Mouse (Mus musculus) ES-E14 (cell line): ENCODE measurements around the gene Nudt13. TPM values are rescaled to one million over a fixed set of nuclear protein-coding genes. Genes with fewer than 3 reads are reported as not detected.

Experiments
- DNase-seq: peaks from one replicate; pipeline ENCODE4 v3.0.0-alpha.2; 2013; ENCODE audit warnings: low read depth, low spot score
- H3K27ac ChIP-seq: 2 replicates; pipeline ENCODE4 v1.5.1; 2012; ENCODE audit warnings: low read depth, mild to moderate bottlenecking, low read length, moderate library complexity, mixed read lengths; ENCODE audit not compliant: poor library complexity, insufficient read depth, severe bottlenecking
- H3K36me3 ChIP-seq: 2 replicates; pipeline ENCODE4 v1.6.1; 2012; ENCODE audit warnings: mild to moderate bottlenecking, low read length, moderate library complexity, mixed read lengths; ENCODE audit not compliant: control insufficient read depth, poor library complexity, insufficient read depth, severe bottlenecking
- H3K4me1 ChIP-seq, 2 experiments: fragments of 150-350 bp in 1 of 2; sonication (generic) in 1 of 2; 2 replicates each; pipeline ENCODE4 v1.6.1; 2012; ENCODE audit warnings: low read length in 2 of 2, mild to moderate bottlenecking in 1 of 2, mixed read lengths in 1 of 2; ENCODE audit not compliant: control insufficient read depth in 2 of 2, insufficient read depth in 2 of 2, poor library complexity in 1 of 2
- H3K4me3 ChIP-seq, 2 experiments: fragments of 150-350 bp in 1 of 2; sonication (generic) in 1 of 2; 2 replicates each; pipeline ENCODE4 v1.5.1; 2012; ENCODE audit warnings: low read length in 2 of 2, low read depth in 1 of 2, mild to moderate bottlenecking in 1 of 2, mixed read lengths in 1 of 2; ENCODE audit not compliant: insufficient read depth in 1 of 2, poor library complexity in 1 of 2, severe bottlenecking in 1 of 2
- H3K9ac ChIP-seq: 2 replicates; pipeline ENCODE4 v1.6.1; 2012; ENCODE audit warnings: low read depth, mild to moderate bottlenecking, low read length, mixed read lengths; ENCODE audit not compliant: poor library complexity, insufficient read depth, severe bottlenecking
- H3K9me3 ChIP-seq: fragments of 150-350 bp; sonication (generic); 2 replicates; pipeline ENCODE4 v1.6.1; 2012; ENCODE audit warnings: low read depth, mild to moderate bottlenecking, low read length; ENCODE audit not compliant: control insufficient read depth, insufficient read depth
- CHD2 ChIP-seq: IDR thresholded peaks from 2 replicates; pipeline ENCODE4 v1.6.1; 2014; ENCODE audit warnings: mild to moderate bottlenecking, low read depth, low read length, inconsistent platforms
- HCFC1 ChIP-seq: IDR thresholded peaks from 2 replicates; pipeline ENCODE4 v1.6.1; 2012; ENCODE audit warnings: low read length, inconsistent platforms, borderline replicate concordance; ENCODE audit not compliant: insufficient read depth
- MAFK ChIP-seq: IDR thresholded peaks from 2 replicates; pipeline ENCODE4 v1.6.1; 2014; ENCODE audit warnings: mild to moderate bottlenecking, low read depth, low read length, inconsistent platforms; ENCODE audit not compliant: insufficient read depth
- ZC3H11A ChIP-seq: IDR thresholded peaks from 2 replicates; pipeline ENCODE4 v1.6.1; 2012; ENCODE audit warnings: low read depth, mild to moderate bottlenecking, inconsistent platforms, low read length, borderline replicate concordance
- ZNF384 ChIP-seq: IDR thresholded peaks from 2 replicates; pipeline ENCODE4 v1.6.1; 2012; ENCODE audit warnings: low read depth, low read length, inconsistent platforms
- in situ Hi-C, 2 experiments: fragments of 600-800 bp; cut with MboI; formaldehyde crosslinking; loops; one replicate each; pipeline ENCODE4 v1.15.1; 2025; ENCODE audit warnings: low sequenced_read_pairs in 2 of 2, inconsistent platforms in 1 of 2; ENCODE audit not compliant: unreplicated experiment in 2 of 2
- total RNA-seq: library from RNA; depleted of rRNA; stranded (reverse); fragments of 300-350 nt; gene quantifications from 2 replicates; pipeline ENCODE4 v1.2.3, GENCODE M21; 2012

Gene Nudt13
- total RNA-seq, 1 experiment: 9.4 TPM

DNA sequence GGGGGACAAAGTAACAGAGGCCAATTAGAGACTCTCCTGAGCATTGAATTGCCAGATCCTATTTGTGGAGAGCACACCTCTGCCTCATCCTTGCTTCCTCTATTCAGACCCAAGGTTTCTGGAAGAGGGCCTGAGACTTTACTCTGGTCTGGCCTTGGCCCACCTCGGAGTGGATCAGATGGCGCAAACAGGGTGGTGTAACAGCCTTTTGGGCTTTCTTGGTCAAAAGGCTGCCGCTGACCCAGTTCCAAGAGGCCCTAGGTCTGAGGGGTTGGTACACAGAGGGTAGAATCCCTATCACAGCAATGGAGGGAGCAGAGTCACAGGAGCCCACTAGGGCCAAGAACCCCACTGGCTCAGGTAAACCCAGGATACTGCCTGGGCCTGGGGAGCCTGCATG lies 46.5 kb upstream of the Nudt13 start:
- no peak for TF ChIP-seq ZC3H11A
- TF ChIP-seq MAFK: no peak
- TF ChIP-seq ZNF384: no peak
- TF ChIP-seq CHD2: no peak
- no peaks in the 10 kb centered on the region for H3K9me3 ChIP-seq
- H3K36me3 ChIP-seq: no peaks in the 10 kb centered on the region
- no peak for DNase-seq
- H3K4me3 ChIP-seq: no peak overlapping the region
- H3K9ac ChIP-seq: no peak overlapping the region
- no peak overlapping the region for H3K27ac ChIP-seq
- H3K4me1 ChIP-seq: peaks cover 0 to 3% of the 10 kb centered on the region in 2 experiments; a peak in 1 of 4 replicates
- in situ Hi-C loops: loop anchor here in 1 of 2 experiments (10.0 kb wide), 1 partner anchor 143 kb away; no protein-coding TSS in a partner anchor

DNA sequence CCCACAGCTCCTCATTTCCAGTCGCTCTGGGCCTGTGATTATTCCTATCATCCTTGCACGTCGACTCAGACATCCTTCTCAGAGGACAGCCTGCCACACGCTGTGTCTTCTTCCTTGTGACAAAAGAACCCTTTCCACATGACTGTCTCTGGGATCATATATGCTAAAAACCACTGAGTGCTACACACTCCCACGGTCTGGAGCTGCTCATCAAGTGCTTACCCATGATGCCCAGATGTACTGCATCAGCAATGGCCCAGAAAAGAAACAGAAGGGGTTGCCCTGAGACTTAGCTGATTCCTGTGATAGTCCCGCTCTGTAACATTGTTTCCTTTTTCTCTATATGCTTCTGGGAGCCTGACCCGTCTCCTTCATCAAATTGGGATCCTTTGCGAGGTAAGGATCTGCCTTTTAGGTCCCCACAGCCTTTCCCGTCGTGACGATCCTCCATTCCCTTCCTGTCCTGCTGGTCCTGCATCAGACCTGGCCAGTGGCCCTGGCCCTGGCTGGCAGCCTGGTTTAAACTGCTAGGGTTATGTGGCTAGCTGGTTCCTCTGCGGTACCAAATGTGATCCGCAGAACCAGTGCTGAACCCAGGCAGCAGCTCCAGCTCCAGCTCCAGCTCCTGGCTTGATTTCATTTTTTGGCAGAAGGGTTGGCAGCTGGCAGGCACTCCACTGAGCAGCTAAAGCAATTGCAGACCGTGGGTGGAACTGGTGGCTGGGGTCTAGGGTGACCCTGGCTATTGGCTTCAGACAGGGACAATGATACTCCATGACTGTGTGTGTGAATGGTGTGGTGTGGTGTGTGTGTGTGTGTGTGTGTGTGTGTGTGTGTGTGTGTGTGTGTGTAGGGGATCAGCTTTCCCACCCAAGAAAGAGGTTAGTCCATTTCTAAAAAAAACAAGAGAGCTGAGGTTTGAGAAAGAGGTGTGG lies 44.0 kb upstream of the Nudt13 start:
- in situ Hi-C loops: loop anchor here (25.0 kb wide), 3 partner anchors 338 to 563 kb away; no protein-coding TSS in a partner anchor
- TF ChIP-seq ZNF384: no peak
- no peak for TF ChIP-seq ZC3H11A
- TF ChIP-seq CHD2: no peak
- no peak for TF ChIP-seq MAFK
- no peak for TF ChIP-seq HCFC1
- no peak overlapping the region for H3K27ac ChIP-seq

DNA sequence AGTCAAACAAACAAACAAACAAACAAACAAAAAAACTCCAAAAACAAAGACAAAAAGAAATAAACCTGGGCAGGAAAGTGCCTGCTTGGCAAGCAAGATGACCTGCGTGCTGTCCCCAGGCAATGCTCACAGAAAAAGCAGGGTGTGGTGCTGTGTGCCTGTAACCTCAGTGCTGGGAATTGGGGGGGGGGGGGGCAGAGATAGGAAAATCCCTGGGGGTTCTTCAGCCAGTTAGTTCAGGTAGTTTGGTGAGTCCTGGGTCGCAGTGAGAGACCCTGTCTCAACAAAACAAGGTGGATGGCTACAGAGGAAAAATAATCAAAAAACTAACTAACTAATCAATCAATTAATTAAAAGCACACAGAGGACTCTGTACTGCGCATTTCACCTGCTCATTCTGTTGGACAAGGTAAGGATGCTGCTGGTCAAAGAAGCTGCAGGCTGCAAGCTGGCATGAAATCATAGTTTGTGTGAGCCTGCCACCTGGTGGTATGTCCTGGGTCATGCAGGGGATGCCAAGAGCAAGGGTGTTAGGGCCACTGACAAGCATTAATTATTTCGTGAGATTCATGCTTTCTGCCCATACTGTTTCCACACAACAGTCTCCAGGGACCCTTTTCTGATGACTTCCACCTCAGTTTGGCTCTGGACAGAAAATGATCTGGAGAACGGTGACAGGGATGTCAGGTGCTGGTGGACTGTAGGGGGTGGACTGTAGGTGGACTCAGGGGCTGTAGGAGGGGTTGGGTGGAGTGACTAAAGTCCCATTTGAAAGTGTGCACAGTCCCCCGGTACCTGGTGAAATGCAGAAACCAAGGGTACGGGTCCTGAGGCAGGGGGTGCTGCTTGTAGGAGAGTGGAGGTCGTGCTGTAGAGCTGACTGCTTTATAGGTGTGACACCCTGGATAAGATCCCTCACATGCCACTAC lies 36.0 kb upstream of the Nudt13 start:
- TF ChIP-seq CHD2 (no peak), MAFK (peak; percentile 54; the same call in 1 of the 2 replicates), HCFC1 (no peak), ZC3H11A (peak; percentile 100), ZNF384 (0 out of 2 replicates have a peak, but pooled peaks have one; percentile 11)
- Histone ChIP-seq H3K4me1 (0 out of 4 replicates have a peak, but pooled peaks cover 0 to 3% of the 10 kb centered on the region in 2 experiments), H3K36me3 (no peaks in the 10 kb centered on the region), H3K27ac (no peak overlapping the region), H3K4me3 (no peak overlapping the region), H3K9ac (no peak overlapping the region), H3K9me3 (no peaks in the 10 kb centered on the region)
- peak; percentile 59 for DNase-seq
- in situ Hi-C loops: loop anchor here (25.0 kb wide), 3 partner anchors 346 to 571 kb away; no protein-coding TSS in a partner anchor

More for the DNA sequence above, 44.0 kb upstream of the Nudt13 start:
- Histone ChIP-seq H3K4me3 (no peak overlapping the region), H3K36me3 (no peaks in the 10 kb centered on the region), H3K4me1 (no peaks in the 10 kb centered on the region), H3K9ac (no peak overlapping the region), H3K9me3 (no peaks in the 10 kb centered on the region)
- DNase-seq: no peak

- DNase-seq: no peak
- no peak overlapping the region for H3K9ac ChIP-seq
- no peak overlapping the region for H3K4me3 ChIP-seq
- TF ChIP-seq HCFC1 (no peak), CHD2 (no peak), MAFK (no peak), ZC3H11A (no peak), ZNF384 (no peak)
- H3K4me1 ChIP-seq: 0 out of 4 replicates have a peak, but pooled peaks cover 0 to 1% of the 10 kb centered on the region in 2 experiments
- H3K9me3 ChIP-seq: no peaks in the 10 kb centered on the region
- H3K27ac ChIP-seq: no peak overlapping the region
- H3K36me3 ChIP-seq: no peaks in the 10 kb centered on the region
- in situ Hi-C loops: loop anchor here (5.0 to 25.0 kb wide), 4 partner anchors 155 to 575 kb away; no protein-coding TSS in a partner anchor
Observed at GRCm38 (mm10) chr14:20262346-20262745, 32.2 kb upstream of the Nudt13 start.
